Mouse (Mus musculus): Measurements from ENCODE around the gene Rad51b. TPM values are rescaled to one million over a fixed set of nuclear protein-coding genes. Genes with fewer than 3 reads are reported as not detected.

Gene Rad51b
- polyA plus RNA-seq, 1 experiment from 2014 or later = 6.6 TPM

GRCm38 (mm10) chr12:79739918-79740639, 443.0 kb downstream of the Rad51b start:
- peaks cover 17% of the 10 kb centered on the region for H3K4me1 ChIP-seq
- peak; percentile 58 for DNase-seq (ENCODE audit: low spot score)
- H3K36me3 ChIP-seq = no peaks in the 10 kb centered on the region
- no peaks in the 10 kb centered on the region for H3K9me3 ChIP-seq
- 87% methylated on average over 11 of the region's 11 CpGs for WGBS
- no peak overlapping the region for H3K27ac ChIP-seq
- no peaks in the 10 kb centered on the region for H3K27me3 ChIP-seq (ENCODE audit: insufficient read depth, poor library complexity, severe bottlenecking)
- H3K4me3 ChIP-seq = no peak overlapping the region

- 50% methylated on average over 7 of the region's 7 CpGs for WGBS
- Histone ChIP-seq H3K36me3 (no peaks in the 10 kb centered on the region), H3K27ac (no peak overlapping the region), H3K4me1 (peaks cover 34% of the 10 kb centered on the region), H3K27me3 (ENCODE audit: insufficient read depth, poor library complexity, severe bottlenecking) (no peaks in the 10 kb centered on the region), H3K9me3 (no peaks in the 10 kb centered on the region), H3K4me3 (no peak overlapping the region)
- DNase-seq (ENCODE audit: low spot score) = peak; percentile 24
These were observed 445.1 kb downstream of the Rad51b start for GRCm38 (mm10) chr12:79742211-79742610.

- WGBS = 75% methylated on average over 6 of the region's 6 CpGs
These were observed 447.0 kb downstream of the Rad51b start for GRCm38 (mm10) chr12:79744131-79744530.

GRCm38 (mm10) chr12:79745225-79745624, 448.1 kb downstream of the Rad51b start:
- Histone ChIP-seq H3K36me3 (no peaks in the 10 kb centered on the region), H3K27me3 (ENCODE audit: insufficient read depth, poor library complexity, severe bottlenecking) (no peaks in the 10 kb centered on the region), H3K27ac (peak overlapping the region; percentile 62; the same call in 1 of the 2 replicates), H3K9me3 (no peaks in the 10 kb centered on the region), H3K4me1 (peaks cover 52% of the 10 kb centered on the region), H3K4me3 (no peak overlapping the region)
- 66% methylated on average over 5 of the region's 5 CpGs for WGBS
- DNase-seq (ENCODE audit: low spot score) = peak; percentile 38

More at GRCm38 (mm10) chr12:79744131-79744530, 447.0 kb downstream of the Rad51b start:
- Histone ChIP-seq H3K4me1 (peaks cover 41% of the 10 kb centered on the region), H3K9me3 (no peaks in the 10 kb centered on the region), H3K27me3 (ENCODE audit: insufficient read depth, poor library complexity, severe bottlenecking) (no peaks in the 10 kb centered on the region), H3K36me3 (no peaks in the 10 kb centered on the region), H3K4me3 (no peak overlapping the region), H3K27ac (no peak overlapping the region)
- no peak for DNase-seq (ENCODE audit: low spot score)

GRCm38 (mm10) chr12:79745845-79746510, 448.9 kb downstream of the Rad51b start:
- WGBS = 34% methylated on average over 10 of the region's 10 CpGs
- Histone ChIP-seq H3K4me3 (no peak overlapping the region), H3K27me3 (ENCODE audit: insufficient read depth, poor library complexity, severe bottlenecking) (no peaks in the 10 kb centered on the region), H3K36me3 (no peaks in the 10 kb centered on the region), H3K9me3 (no peaks in the 10 kb centered on the region), H3K4me1 (peaks cover 59% of the 10 kb centered on the region), H3K27ac (peak overlapping the region; percentile 62; the same call in 1 of the 2 replicates)
- no peak for DNase-seq (ENCODE audit: low spot score)

GRCm38 (mm10) chr12:79747541-79747940, 450.5 kb downstream of the Rad51b start:
- 84% methylated on average over 3 of the region's 3 CpGs for WGBS
- Histone ChIP-seq H3K4me1 (peaks cover 69% of the 10 kb centered on the region), H3K27me3 (ENCODE audit: insufficient read depth, poor library complexity, severe bottlenecking) (no peaks in the 10 kb centered on the region), H3K27ac (no peak overlapping the region), H3K36me3 (no peaks in the 10 kb centered on the region), H3K4me3 (no peak overlapping the region), H3K9me3 (no peaks in the 10 kb centered on the region)
- no peak for DNase-seq (ENCODE audit: low spot score)

- 60% methylated on average over 4 of the region's 4 CpGs for WGBS
- H3K27me3 ChIP-seq (ENCODE audit: insufficient read depth, poor library complexity, severe bottlenecking) = no peaks in the 10 kb centered on the region
- H3K36me3 ChIP-seq = no peaks in the 10 kb centered on the region
- H3K4me1 ChIP-seq = peaks cover 75% of the 10 kb centered on the region
- no peak for DNase-seq (ENCODE audit: low spot score)
- no peak overlapping the region for H3K27ac ChIP-seq
- H3K4me3 ChIP-seq = no peak overlapping the region
- H3K9me3 ChIP-seq = no peaks in the 10 kb centered on the region
These were observed 451.8 kb downstream of the Rad51b start for GRCm38 (mm10) chr12:79748862-79749261.

GRCm38 (mm10) chr12:79750253-79751125, 453.4 kb downstream of the Rad51b start:
- 30% methylated on average over 10 of the region's 10 CpGs for WGBS
- Histone ChIP-seq H3K4me3 (no peak overlapping the region), H3K27ac (peak overlapping the region; percentile 69), H3K4me1 (peaks cover 64% of the 10 kb centered on the region), H3K9me3 (no peaks in the 10 kb centered on the region), H3K27me3 (ENCODE audit: insufficient read depth, poor library complexity, severe bottlenecking) (no peaks in the 10 kb centered on the region), H3K36me3 (no peaks in the 10 kb centered on the region)
- DNase-seq (ENCODE audit: low spot score) = peak; percentile 84

- H3K27me3 ChIP-seq (ENCODE audit: insufficient read depth, poor library complexity, severe bottlenecking) = no peaks in the 10 kb centered on the region
- 56% methylated on average over 8 of the region's 8 CpGs for WGBS
- no peaks in the 10 kb centered on the region for H3K9me3 ChIP-seq
- no peaks in the 10 kb centered on the region for H3K36me3 ChIP-seq
- H3K4me3 ChIP-seq = no peak overlapping the region
- DNase-seq (ENCODE audit: low spot score) = no peak
- H3K4me1 ChIP-seq = peaks cover 64% of the 10 kb centered on the region
- peak overlapping the region; percentile 84 for H3K27ac ChIP-seq
These were observed 454.7 kb downstream of the Rad51b start for GRCm38 (mm10) chr12:79751781-79752180.

GRCm38 (mm10) chr12:79752189-79752588, 455.1 kb downstream of the Rad51b start:
- WGBS = 10% methylated on average over 5 of the region's 5 CpGs
- H3K4me3 ChIP-seq = no peak overlapping the region
- H3K4me1 ChIP-seq = peaks cover 68% of the 10 kb centered on the region
- H3K9me3 ChIP-seq = no peaks in the 10 kb centered on the region
- DNase-seq (ENCODE audit: low spot score) = no peak
- no peaks in the 10 kb centered on the region for H3K36me3 ChIP-seq
- H3K27ac ChIP-seq = peak overlapping the region; percentile 84
- H3K27me3 ChIP-seq (ENCODE audit: insufficient read depth, poor library complexity, severe bottlenecking) = no peaks in the 10 kb centered on the region

- DNase-seq (ENCODE audit: low spot score) = no peak
- H3K36me3 ChIP-seq = no peaks in the 10 kb centered on the region
- peaks cover 77% of the 10 kb centered on the region for H3K4me1 ChIP-seq
- no peaks in the 10 kb centered on the region for H3K9me3 ChIP-seq
- peak overlapping the region; percentile 70 for H3K27ac ChIP-seq
- H3K4me3 ChIP-seq = no peak overlapping the region
- WGBS = 69% methylated on average over 4 of the region's 4 CpGs
- no peaks in the 10 kb centered on the region for H3K27me3 ChIP-seq (ENCODE audit: insufficient read depth, poor library complexity, severe bottlenecking)
These were observed 458.5 kb downstream of the Rad51b start for GRCm38 (mm10) chr12:79755617-79756016.

GRCm38 (mm10) chr12:79756352-79756751, 459.3 kb downstream of the Rad51b start:
- H3K4me3 ChIP-seq = no peak overlapping the region
- DNase-seq (ENCODE audit: low spot score) = no peak
- H3K4me1 ChIP-seq = peaks cover 77% of the 10 kb centered on the region
- no peaks in the 10 kb centered on the region for H3K36me3 ChIP-seq
- 48% methylated on average over 5 of the region's 5 CpGs for WGBS
- H3K27ac ChIP-seq = peak overlapping the region; percentile 70
- no peaks in the 10 kb centered on the region for H3K27me3 ChIP-seq (ENCODE audit: insufficient read depth, poor library complexity, severe bottlenecking)
- H3K9me3 ChIP-seq = no peaks in the 10 kb centered on the region

GRCm38 (mm10) chr12:79757775-79758174, 460.7 kb downstream of the Rad51b start:
- 71% methylated on average over 4 of the region's 4 CpGs for WGBS
- Histone ChIP-seq H3K36me3 (no peaks in the 10 kb centered on the region), H3K27ac (no peak overlapping the region), H3K27me3 (ENCODE audit: insufficient read depth, poor library complexity, severe bottlenecking) (no peaks in the 10 kb centered on the region), H3K4me1 (peaks cover 72% of the 10 kb centered on the region), H3K4me3 (no peak overlapping the region), H3K9me3 (no peaks in the 10 kb centered on the region)
- DNase-seq (ENCODE audit: low spot score) = no peak
